Mouse (Mus musculus): ENCODE results near the gene Pih1d3. TPM values are rescaled to one million over a fixed set of nuclear protein-coding genes. Genes with fewer than 3 reads are reported as not detected.

Pih1d3 gene
- polyA plus RNA-seq, 1 experiment from 2014 or later, result not detected

DNA sequence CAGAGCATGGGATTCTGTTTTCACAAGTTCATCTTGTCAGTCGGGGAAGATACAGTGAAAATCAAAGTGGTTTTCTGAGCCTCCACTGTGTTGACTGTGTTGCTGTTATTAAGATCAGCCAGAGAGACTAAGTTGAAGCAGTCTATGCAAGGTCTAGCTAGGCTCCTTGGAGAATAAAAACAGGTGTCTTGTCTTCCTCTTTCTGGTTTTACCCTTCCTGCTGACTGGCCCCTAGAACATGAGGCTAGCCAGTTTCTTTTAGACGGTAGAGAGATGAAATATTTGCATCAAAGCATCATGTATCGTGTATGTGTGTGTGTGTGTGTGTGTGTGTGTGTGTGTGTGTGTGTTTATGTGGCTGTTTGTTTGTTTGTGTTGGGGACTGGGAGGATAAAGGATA is 16.9 kb upstream of the Pih1d3 start:
- no peaks in the 10 kb centered on the region for H3K9me3 ChIP-seq (ENCODE audit: control insufficient read depth, low read length)
- H3K27me3 ChIP-seq (ENCODE audit: control insufficient read depth, insufficient read depth, low read length), result no peaks in the 10 kb centered on the region
- no peak overlapping the region for H3K4me2 ChIP-seq (replicated peaks; ENCODE audit: low read depth, low read length)
- no peak overlapping the region for H3K27ac ChIP-seq (ENCODE audit: low read depth, low read length)
- no peaks in the 10 kb centered on the region for H3K4me1 ChIP-seq (replicated peaks; ENCODE audit: control insufficient read depth, insufficient read depth, low read length)
- DNase-seq (ENCODE audit: low spot score) (no peak), ATAC-seq (ENCODE audit: low FRiP score) (no peak)
- 90% methylated on average over 3 of the region's 3 CpGs for WGBS
- no peaks in the 10 kb centered on the region for H3K36me3 ChIP-seq (ENCODE audit: control insufficient read depth, insufficient read depth, low read length)
- H3K4me3 ChIP-seq (ENCODE audit: low read depth, low read length), result no peak overlapping the region
- no peak overlapping the region for H3K9ac ChIP-seq (ENCODE audit: low read depth, low read length)

DNA sequence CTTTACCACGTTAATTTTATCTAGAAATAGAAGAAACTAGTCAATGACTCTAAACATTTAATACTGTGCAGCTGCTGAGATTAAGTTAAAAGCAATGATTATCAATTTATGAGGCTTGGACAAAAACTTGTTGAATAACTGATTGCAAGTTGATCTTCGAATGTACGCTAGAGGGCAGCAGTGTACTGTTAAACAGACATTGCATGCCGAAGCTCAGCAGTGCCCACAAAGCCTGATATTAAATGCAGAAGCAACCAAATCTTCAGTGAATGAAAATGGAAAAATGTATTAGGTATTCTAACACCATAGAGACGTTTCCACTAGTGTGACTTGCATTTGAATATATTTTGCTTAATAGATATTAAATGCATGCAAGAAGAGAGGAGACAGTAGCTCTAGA is 12.5 kb upstream of the Pih1d3 start:
- Histone ChIP-seq H3K9ac (ENCODE audit: low read depth, low read length) (no peak overlapping the region), H3K4me1 (replicated peaks; ENCODE audit: control insufficient read depth, insufficient read depth, low read length) (no peaks in the 10 kb centered on the region), H3K36me3 (ENCODE audit: control insufficient read depth, insufficient read depth, low read length) (no peaks in the 10 kb centered on the region), H3K9me3 (ENCODE audit: control insufficient read depth, low read length) (no peaks in the 10 kb centered on the region), H3K4me3 (ENCODE audit: low read depth, low read length) (no peak overlapping the region), H3K4me2 (replicated peaks; ENCODE audit: low read depth, low read length) (no peak overlapping the region), H3K27ac (ENCODE audit: low read depth, low read length) (no peak overlapping the region), H3K27me3 (ENCODE audit: control insufficient read depth, insufficient read depth, low read length) (no peaks in the 10 kb centered on the region)
- DNase-seq (ENCODE audit: low spot score) (peak; percentile 80), ATAC-seq (ENCODE audit: low FRiP score) (peak; percentile 57)
- 2% methylated on average over 5 of the region's 5 CpGs for whole genome bisulfite sequencing

DNA sequence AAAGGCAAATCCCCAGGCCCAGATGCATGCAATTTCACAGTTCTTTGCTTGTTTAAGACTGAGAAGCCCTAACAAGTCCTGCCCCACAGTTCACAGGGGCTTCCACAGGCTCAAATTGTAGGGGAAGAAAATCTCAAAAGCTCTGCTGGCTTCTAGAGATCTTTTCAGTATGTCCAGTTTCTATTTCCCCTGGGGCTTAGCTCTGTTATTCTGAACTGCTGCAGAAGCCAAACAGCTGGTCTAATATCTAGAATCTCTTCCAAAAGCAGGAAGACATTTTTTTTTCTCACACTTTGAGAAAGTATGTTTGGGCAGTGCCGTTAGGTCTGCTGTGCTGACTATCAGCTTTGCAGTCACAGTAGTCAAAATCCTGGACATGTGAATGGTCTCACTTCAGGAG is 7.8 kb upstream of the Pih1d3 start:
- Histone ChIP-seq H3K27me3 (ENCODE audit: control insufficient read depth, insufficient read depth, low read length) (no peaks in the 10 kb centered on the region), H3K36me3 (ENCODE audit: control insufficient read depth, insufficient read depth, low read length) (no peaks in the 10 kb centered on the region), H3K27ac (ENCODE audit: low read depth, low read length) (no peak overlapping the region), H3K9me3 (ENCODE audit: control insufficient read depth, low read length) (no peaks in the 10 kb centered on the region), H3K4me2 (replicated peaks; ENCODE audit: low read depth, low read length) (no peak overlapping the region), H3K4me1 (replicated peaks; ENCODE audit: control insufficient read depth, insufficient read depth, low read length) (no peaks in the 10 kb centered on the region), H3K4me3 (ENCODE audit: low read depth, low read length) (no peak overlapping the region), H3K9ac (ENCODE audit: low read depth, low read length) (no peak overlapping the region)
- no peak for ATAC-seq (ENCODE audit: low FRiP score)
- DNase-seq (ENCODE audit: low spot score), result no peak
- WGBS, result 83% methylated on average over 1 of the region's 1 CpGs

DNA sequence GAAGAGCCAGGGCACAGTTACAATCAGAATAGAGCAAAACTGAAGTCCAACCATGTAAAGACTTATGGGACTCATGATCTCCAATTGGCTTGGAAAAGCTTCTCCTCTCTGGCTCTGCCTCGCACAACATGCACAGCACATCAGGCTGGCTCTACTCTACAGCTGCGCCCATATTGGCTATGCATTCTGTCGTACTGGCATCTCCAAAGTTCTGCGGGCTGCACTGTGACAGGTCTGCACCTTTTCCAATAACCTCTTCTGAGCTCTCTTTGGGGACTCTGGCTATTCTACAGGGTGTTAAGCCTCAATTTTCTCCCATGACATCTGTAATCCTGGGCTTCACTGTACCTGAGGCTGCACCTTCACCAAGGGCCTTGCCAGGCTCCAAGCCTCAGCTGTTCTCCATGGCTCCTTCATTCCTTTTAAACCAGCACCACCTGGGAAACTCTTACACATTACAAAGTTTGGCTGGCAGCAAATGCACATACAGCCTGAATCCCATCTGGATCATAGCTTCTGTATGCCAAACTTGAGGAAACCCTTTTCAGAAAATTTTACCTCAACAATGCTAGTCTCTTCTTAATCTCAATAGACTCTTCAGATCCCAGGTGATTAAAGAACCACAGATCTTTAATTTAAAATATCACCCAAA is 1.9 kb upstream of the Pih1d3 start:
- DNase-seq (ENCODE audit: low spot score) (no peak), ATAC-seq (ENCODE audit: low FRiP score) (no peak)
- H3K9ac ChIP-seq (ENCODE audit: low read depth, low read length), result no peak overlapping the region
- no peak overlapping the region for H3K4me3 ChIP-seq (ENCODE audit: low read depth, low read length)
- no peak overlapping the region for H3K27ac ChIP-seq (ENCODE audit: low read depth, low read length)
- no peaks in the 10 kb centered on the region for H3K4me1 ChIP-seq (replicated peaks; ENCODE audit: control insufficient read depth, insufficient read depth, low read length)
- no peaks in the 10 kb centered on the region for H3K27me3 ChIP-seq (ENCODE audit: control insufficient read depth, insufficient read depth, low read length)
- H3K36me3 ChIP-seq (ENCODE audit: control insufficient read depth, insufficient read depth, low read length), result no peaks in the 10 kb centered on the region
- WGBS, result 92% methylated on average over 4 of the region's 4 CpGs
- H3K9me3 ChIP-seq (ENCODE audit: control insufficient read depth, low read length), result no peaks in the 10 kb centered on the region
- no peak overlapping the region for H3K4me2 ChIP-seq (replicated peaks; ENCODE audit: low read depth, low read length)

DNA sequence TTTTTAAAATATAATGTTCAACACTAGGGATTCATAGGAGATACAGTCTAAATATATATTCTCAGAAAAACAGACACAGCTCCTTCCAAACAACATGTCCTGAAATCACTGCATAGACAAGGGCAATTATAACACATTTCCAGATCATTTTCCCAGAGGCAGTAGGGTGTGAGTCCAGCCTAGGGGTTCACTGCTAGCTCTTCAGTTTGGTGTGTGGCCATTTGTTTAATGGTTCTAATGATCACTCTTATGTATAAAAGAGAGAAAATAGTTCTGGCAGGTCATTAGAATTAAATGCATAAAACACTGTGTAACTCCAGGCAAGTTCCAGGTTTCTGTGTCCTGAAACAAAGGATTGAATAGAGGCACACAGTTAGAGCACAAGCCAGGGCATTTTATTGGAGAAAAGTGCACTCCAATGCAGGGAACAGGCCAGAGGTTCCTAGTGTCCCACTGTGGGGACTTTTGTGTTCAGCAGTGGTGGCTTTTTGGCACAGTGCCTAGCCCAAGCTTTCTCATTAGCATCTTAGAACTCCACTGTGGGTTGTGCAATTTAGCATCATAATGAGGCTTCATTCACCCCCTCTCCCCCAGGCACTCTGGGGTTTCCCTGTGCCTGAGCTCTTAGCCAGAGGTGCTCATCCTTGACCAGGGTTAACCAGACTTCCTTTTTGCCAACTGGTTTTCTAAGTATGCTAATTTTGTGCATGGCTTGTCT is 10.8 kb downstream of the Pih1d3 start:
- ATAC-seq (ENCODE audit: low FRiP score) (peak; percentile 88), DNase-seq (ENCODE audit: low spot score) (peak; percentile 27)
- Histone ChIP-seq H3K9ac (ENCODE audit: low read depth, low read length) (no peak overlapping the region), H3K27me3 (ENCODE audit: control insufficient read depth, insufficient read depth, low read length) (no peaks in the 10 kb centered on the region), H3K4me1 (replicated peaks; ENCODE audit: control insufficient read depth, insufficient read depth, low read length) (no peaks in the 10 kb centered on the region), H3K27ac (ENCODE audit: low read depth, low read length) (no peak overlapping the region), H3K36me3 (ENCODE audit: control insufficient read depth, insufficient read depth, low read length) (no peaks in the 10 kb centered on the region), H3K4me3 (ENCODE audit: low read depth, low read length) (no peak overlapping the region), H3K9me3 (ENCODE audit: control insufficient read depth, low read length) (no peaks in the 10 kb centered on the region), H3K4me2 (replicated peaks; ENCODE audit: low read depth, low read length) (no peak overlapping the region)

DNA sequence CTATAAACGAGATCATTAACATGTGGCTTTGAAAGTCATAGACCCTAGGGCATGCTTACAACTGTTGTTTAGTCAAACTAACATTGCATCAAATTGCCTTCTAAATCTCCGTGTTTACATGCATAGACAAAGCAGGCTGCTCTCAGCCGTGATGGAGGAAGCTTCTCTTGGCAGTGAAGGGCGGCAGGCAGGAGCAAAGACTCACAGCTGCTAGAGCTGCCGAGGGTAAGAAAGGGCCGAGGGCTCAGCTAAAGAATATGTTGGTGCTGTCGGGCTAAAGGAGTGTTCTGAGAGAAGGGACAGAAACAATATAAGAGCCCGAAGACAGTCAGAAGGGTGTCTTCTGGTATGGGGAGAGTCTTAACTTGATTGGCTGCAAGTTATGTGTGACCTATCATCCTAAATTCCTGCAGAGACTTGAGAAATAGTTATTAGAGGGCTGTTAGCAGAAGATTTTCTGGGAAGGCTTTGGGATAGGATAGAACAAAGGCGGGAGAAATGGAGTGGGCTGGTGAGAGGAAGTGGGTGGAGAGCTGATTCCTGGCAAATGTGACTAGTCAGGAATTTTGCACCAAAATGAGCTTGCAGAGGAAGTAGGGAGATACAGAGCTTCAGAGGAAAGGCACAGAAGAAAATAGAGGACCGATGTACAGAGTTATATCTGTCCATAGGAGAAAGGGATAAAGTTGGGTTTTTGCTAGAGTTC is 37.7 kb downstream of the Pih1d3 start:
- no peaks in the 10 kb centered on the region for H3K27me3 ChIP-seq (ENCODE audit: control insufficient read depth, insufficient read depth, low read length)
- H3K9me3 ChIP-seq (ENCODE audit: control insufficient read depth, low read length), result no peaks in the 10 kb centered on the region
- H3K4me3 ChIP-seq (ENCODE audit: low read depth, low read length), result no peak overlapping the region
- no peaks in the 10 kb centered on the region for H3K36me3 ChIP-seq (ENCODE audit: control insufficient read depth, insufficient read depth, low read length)
- H3K9ac ChIP-seq (ENCODE audit: low read depth, low read length), result no peak overlapping the region
- H3K27ac ChIP-seq (ENCODE audit: low read depth, low read length), result no peak overlapping the region
- H3K4me2 ChIP-seq (replicated peaks; ENCODE audit: low read depth, low read length), result no peak overlapping the region
- ATAC-seq (ENCODE audit: low FRiP score), result no peak
- DNase-seq (ENCODE audit: low spot score), result no peak
- WGBS, result 85% methylated on average over 10 of the region's 10 CpGs
- H3K4me1 ChIP-seq (replicated peaks; ENCODE audit: control insufficient read depth, insufficient read depth, low read length), result no peaks in the 10 kb centered on the region

Other genes starting within 250 kb of the Pih1d3 start
- not detected in 2 replicates for gene AC153137.1, start 244.9 kb upstream of the Pih1d3 start, polyA plus RNA-seq (2014; fragmentation: Nextera tagmentation; extraction: Ambion mirVana)
- gene Lgsn, start 46.4 kb upstream of the Pih1d3 start, polyA plus RNA-seq (2014; fragmentation: Nextera tagmentation; extraction: Ambion mirVana), result not detected in 2 replicates
- gene 4931428L18Rik, start 154 bp upstream of the Pih1d3 start, polyA plus RNA-seq (2014; fragmentation: Nextera tagmentation; extraction: Ambion mirVana), result not detected in 2 replicates